ENCODE assay signal across 9 mouse cellular contexts in the genomic region with DNA sequence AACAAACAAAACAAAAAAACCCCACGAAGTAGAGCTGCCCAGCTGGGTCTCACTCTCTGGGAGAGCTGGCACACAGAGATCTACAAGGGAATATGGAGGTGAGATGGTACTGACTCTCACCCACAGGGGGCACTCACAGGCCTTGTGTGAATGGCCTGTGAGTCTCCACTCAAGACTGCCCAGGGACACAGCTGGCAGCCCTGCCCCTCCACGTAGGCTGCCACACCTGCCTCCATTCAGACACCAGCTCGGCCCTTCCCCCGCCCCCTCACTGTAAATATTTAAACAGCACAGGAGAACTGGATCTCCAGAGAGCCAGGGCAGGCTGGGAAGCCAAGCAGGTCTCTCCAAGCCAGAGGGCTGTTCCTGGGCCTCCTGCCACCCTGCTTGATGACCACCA. TPM values are rescaled to one million over a fixed set of nuclear protein-coding genes. Genes with fewer than 3 reads are reported as not detected.
A peak's percentile ranks its signal among the peaks of the same experiment; 100 is the strongest.
DNase-seq lines count a peak whose midpoint lies in the region; ATAC-seq and TF ChIP-seq lines count a peak whose summit lies in the region.
"Had no signal": no experiment of that assay in that cellular context is flagged by ENCODE, and none has a peak within 500 bp of the region (broad histone marks: within the 10 kb centered on the region; RNA-seq: fewer than 3 reads in every experiment).

No protein-coding gene starts in this region.

- H3K9ac ChIP-seq in forebrain, postnatal 0 days: no peak overlapping the region
- no peak overlapping the region for H3K9ac ChIP-seq in forebrain, embryonic 15.5 days (replicated peaks)
- no peak overlapping the region for H3K9ac ChIP-seq in lung, embryonic 14.5 days

- no peaks in the 10 kb centered on the region for H3K4me1 ChIP-seq in forebrain, postnatal 0 days (ENCODE audit: insufficient read depth)
- peaks cover 19% of the 10 kb centered on the region for H3K4me1 ChIP-seq in forebrain, embryonic 15.5 days
- no peaks in the 10 kb centered on the region for H3K4me1 ChIP-seq in lung, embryonic 14.5 days (ENCODE audit: insufficient read depth)

- H3K27me3 ChIP-seq in forebrain, postnatal 0 days (ENCODE audit: insufficient read depth, low read length): no peaks in the 10 kb centered on the region
- H3K27me3 ChIP-seq in forebrain, embryonic 15.5 days: no peaks in the 10 kb centered on the region
- no peaks in the 10 kb centered on the region for H3K27me3 ChIP-seq in lung, embryonic 14.5 days (ENCODE audit: insufficient read depth, low read length)

- peak; percentile 43 for TF ChIP-seq CTCF in forebrain, postnatal 0 days (IDR thresholded peaks at IDR 0.05; ENCODE audit: low read depth)
- TF ChIP-seq CTCF in lung, embryonic 14.5 days (IDR thresholded peaks at IDR 0.05; ENCODE audit: low read depth): peak; percentile 73

- no peaks in the 10 kb centered on the region for H3K9me3 ChIP-seq in forebrain, postnatal 0 days (ENCODE audit: low read length)
- no peaks in the 10 kb centered on the region for H3K9me3 ChIP-seq in forebrain, embryonic 15.5 days
- no peaks in the 10 kb centered on the region for H3K9me3 ChIP-seq in lung, embryonic 14.5 days (ENCODE audit: low read depth, low read length)

- H3K4me3 ChIP-seq in forebrain, postnatal 0 days (ENCODE audit: low read depth, low read length): no peak overlapping the region
- H3K4me3 ChIP-seq in forebrain, embryonic 15.5 days: no peak overlapping the region
- no peak overlapping the region for H3K4me3 ChIP-seq in lung, embryonic 14.5 days (ENCODE audit: low read depth, low read length)

- no peak overlapping the region for H3K27ac ChIP-seq in forebrain, postnatal 0 days (ENCODE audit: low read depth, low read length)
- H3K27ac ChIP-seq in forebrain, embryonic 15.5 days (replicated peaks): no peak overlapping the region
- H3K27ac ChIP-seq in lung, embryonic 14.5 days (ENCODE audit: low read depth): peak overlapping the region; percentile 80

- WGBS in forebrain, postnatal 0 days: 50% methylated on average over 4 of the region's 4 CpGs
- 33% methylated on average over 4 of the region's 4 CpGs for WGBS in forebrain, embryonic 15.5 days
- 13% methylated on average over 4 of the region's 4 CpGs for WGBS in lung, embryonic 14.5 days

- H3K36me3 ChIP-seq in forebrain, postnatal 0 days (ENCODE audit: insufficient read depth): no peaks in the 10 kb centered on the region
- H3K36me3 ChIP-seq in forebrain, embryonic 15.5 days: no peaks in the 10 kb centered on the region
- H3K36me3 ChIP-seq in lung, embryonic 14.5 days (ENCODE audit: insufficient read depth): no peaks in the 10 kb centered on the region

- no peak for ATAC-seq in forebrain, postnatal 0 days
- ATAC-seq in forebrain, embryonic 15.5 days (replicated peaks): no peak
- ATAC-seq in lung, embryonic 14.5 days (ENCODE audit: insufficient read depth): peak; percentile 88

- DNase-seq in forebrain, postnatal 0 days: no peak
- DNase-seq in ES-CJ7 (ENCODE audit: low read depth, low spot score): peak; percentile 73
- peak; percentile 86 for DNase-seq in kidney, adult 11 months
- DNase-seq in lung, embryonic 14.5 days: peak; percentile 79
- DNase-seq in adipocyte (ENCODE audit: low spot score): no peak
- no peak for DNase-seq in frontal cortex, postnatal 25 days (ENCODE audit: low spot score in 2 of 2)
- no peak for DNase-seq in layer of hippocampus, adult 11-12 months (ENCODE audit: low spot score)
- DNase-seq: thymus, adult 18-20 months had no signal

- H3K4me2 ChIP-seq in forebrain, postnatal 0 days (ENCODE audit: low read depth): no peak overlapping the region
- no peak overlapping the region for H3K4me2 ChIP-seq in forebrain, embryonic 15.5 days (replicated peaks)
- no peak overlapping the region for H3K4me2 ChIP-seq in lung, embryonic 14.5 days

RNA-seq across cellular contexts. Expression of a gene that starts 14.8 kb away (rescaled TPM):
- total RNA-seq in forebrain, postnatal 0 days (2014; rRNA removed): 42.0 and 48.7 TPM in 2 replicates
- polyA plus RNA-seq in forebrain, postnatal 0 days (2015; fragmentation: Nextera tagmentation; extraction: Ambion mirVana): 10.1 and 16.5 TPM in 2 replicates
- 14.7 and 15.7 TPM in 2 replicates for polyA plus RNA-seq in forebrain, embryonic 15.5 days (2015; fragmentation: Nextera tagmentation; extraction: Ambion mirVana)
- polyA plus RNA-seq in lung, embryonic 14.5 days (2014; fragmentation: Nextera tagmentation; extraction: Ambion mirVana): 3.8 and 5.2 TPM in 2 replicates

Comparison
In these comparisons a context has a peak if more than half of its experiments do, and no peak if none do; other contexts are left out.
1. DNase-seq: peak in ES-CJ7 (single experiment), kidney, adult 11 months (single experiment) and lung, embryonic 14.5 days (single experiment); none in forebrain, postnatal 0 days (single experiment), adipocyte (single experiment), frontal cortex, postnatal 25 days (0 of 2) and layer of hippocampus, adult 11-12 months (single experiment).